Mouse (Mus musculus) embryonic facial prominence, embryonic 14.5 days (tissue): ENCODE measurements at regions not wholly inside any gene's neighbourhood (a gene's known extent, or its start where the extent isn't known, plus 50 kb on each side); places are given as distances from the start of the nearest gene placed in this dataset.

Source experiments
- ATAC-seq: fragments of 200-750 bp; cut with Nextera tagmentation; 2 replicates; pipeline ENCODE4 v1.8.0; 2017; ENCODE audit warnings: low read depth, moderate number of reproducible peaks, moderate TSS enrichment
- DNase-seq: peaks from one replicate; pipeline ENCODE4 v3.0.0-alpha.2; 2015; ENCODE audit warnings: low spot score
- H3K27ac ChIP-seq: fragments of 300-500 bp; sonication (generic); replicated peaks from 2 replicates; pipeline ENCODE4 v1.5.1; 2014; ENCODE audit warnings: low read depth, mild to moderate bottlenecking, low read length, moderate library complexity
- H3K27me3 ChIP-seq: fragments of 300-500 bp; sonication (generic); replicated peaks from 2 replicates; pipeline ENCODE4 v1.6.1; 2014; ENCODE audit warnings: low read length; ENCODE audit not compliant: control insufficient read depth, insufficient read depth
- H3K36me3 ChIP-seq: fragments of 300-500 bp; sonication (generic); 2 replicates; pipeline ENCODE4 v1.6.1; 2014; ENCODE audit warnings: low read length, mixed read lengths; ENCODE audit not compliant: control insufficient read depth, insufficient read depth
- H3K4me1 ChIP-seq: fragments of 300-500 bp; sonication (generic); 2 replicates; pipeline ENCODE4 v1.6.1; 2014; ENCODE audit warnings: antibody characterized with exemption, low read length; ENCODE audit not compliant: control insufficient read depth, insufficient read depth
- H3K4me2 ChIP-seq: fragments of 300-500 bp; sonication (generic); 2 replicates; pipeline ENCODE4 v1.6.1; 2014; ENCODE audit warnings: low read depth, mild to moderate bottlenecking, low read length, moderate library complexity, mixed read lengths
- H3K4me3 ChIP-seq: fragments of 300-500 bp; sonication (generic); 2 replicates; pipeline ENCODE4 v1.5.1; 2014; ENCODE audit warnings: low read depth, mild to moderate bottlenecking, low read length
- H3K9ac ChIP-seq: fragments of 300-500 bp; sonication (generic); 2 replicates; pipeline ENCODE4 v1.6.1; 2014; ENCODE audit warnings: low read depth, mild to moderate bottlenecking, low read length, moderate library complexity, mixed read lengths
- H3K9me3 ChIP-seq: fragments of 300-500 bp; sonication (generic); 2 replicates; pipeline ENCODE4 v1.6.1; 2016; ENCODE audit warnings: low read length; ENCODE audit not compliant: control insufficient read depth
- WGBS: fragments of 180-500 bp; shearing (Covaris S2); extraction: QIAGEN DNeasy Blood & Tissue Kit; methylation state at CpG from one replicate; pipeline ENCODE4 v1.1.7; 2014; 5-methylcytosine and 5-hydroxymethylcytosine counted together

- Histone ChIP-seq H3K4me2 (no peak overlapping the region), H3K4me1 (no peaks in the 10 kb centered on the region), H3K27ac (no peak overlapping the region), H3K36me3 (no peaks in the 10 kb centered on the region), H3K4me3 (no peak overlapping the region), H3K9ac (no peak overlapping the region), H3K27me3 (no peaks in the 10 kb centered on the region), H3K9me3 (no peaks in the 10 kb centered on the region)
- ATAC-seq (no peak), DNase-seq (no peak)
- WGBS: 84% methylated on average over 8 of the region's 8 CpGs
These were observed 81.1 kb upstream of the Lmo4 start for GRCm38 (mm10) chr3:144286100-144286499.

DNA sequence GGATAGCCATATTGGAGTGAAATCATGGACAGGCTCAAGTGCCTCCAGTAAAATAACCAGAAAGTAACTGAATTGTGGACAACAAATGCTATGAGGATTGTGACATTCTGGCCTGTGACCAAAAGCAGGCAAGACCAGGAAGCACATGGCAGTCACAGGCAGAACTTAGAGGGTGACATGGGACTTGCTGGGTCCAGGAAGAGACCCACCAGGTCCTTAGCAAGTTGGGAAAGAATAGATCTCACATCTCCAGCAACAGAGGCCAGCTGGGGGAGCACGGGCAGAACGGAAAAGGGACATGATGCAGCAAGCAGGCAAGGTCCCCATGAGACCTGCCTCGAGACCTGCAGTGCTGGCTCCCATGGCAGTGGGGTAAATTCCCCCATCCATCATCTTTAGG lies 79.3 kb upstream of the Lmo4 start:
- no peak overlapping the region for H3K9ac ChIP-seq
- ATAC-seq: no peak
- no peak overlapping the region for H3K4me2 ChIP-seq
- H3K36me3 ChIP-seq: no peaks in the 10 kb centered on the region
- H3K9me3 ChIP-seq: no peaks in the 10 kb centered on the region
- no peaks in the 10 kb centered on the region for H3K4me1 ChIP-seq
- H3K4me3 ChIP-seq: no peak overlapping the region
- 83% methylated on average over 3 of the region's 3 CpGs for WGBS
- DNase-seq: no peak
- no peak overlapping the region for H3K27ac ChIP-seq
- H3K27me3 ChIP-seq: no peaks in the 10 kb centered on the region

- WGBS: 75% methylated on average over 5 of the region's 5 CpGs
- H3K9me3 ChIP-seq: no peaks in the 10 kb centered on the region
- no peak overlapping the region for H3K4me3 ChIP-seq
- ATAC-seq (no peak), DNase-seq (no peak)
- H3K4me1 ChIP-seq: no peaks in the 10 kb centered on the region
- no peaks in the 10 kb centered on the region for H3K27me3 ChIP-seq
- no peak overlapping the region for H3K9ac ChIP-seq
- no peak overlapping the region for H3K27ac ChIP-seq
- H3K4me2 ChIP-seq: no peak overlapping the region
- no peaks in the 10 kb centered on the region for H3K36me3 ChIP-seq
These were observed 68.1 kb upstream of the Lmo4 start for GRCm38 (mm10) chr3:144273115-144273514.

DNA sequence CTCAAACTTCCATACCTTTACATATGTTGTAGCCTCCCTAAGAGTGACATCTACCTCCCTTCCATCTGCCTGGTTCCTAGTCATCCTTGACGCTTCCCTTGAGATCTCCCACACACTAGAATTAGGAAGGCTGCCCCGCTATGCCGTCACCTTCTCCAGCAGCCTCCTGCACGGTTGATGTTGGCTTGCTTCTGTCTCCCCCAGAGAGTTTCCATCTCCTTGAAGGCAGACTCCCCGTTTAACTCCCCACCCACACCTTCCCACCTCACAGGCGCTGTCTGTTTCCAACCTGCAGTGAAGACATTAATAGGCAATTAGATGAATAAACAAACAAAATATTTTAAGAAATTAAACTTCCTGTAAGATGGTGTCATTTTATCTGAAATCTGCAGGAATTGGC lies 65.2 kb upstream of the Lmo4 start:
- Histone ChIP-seq H3K27me3 (no peaks in the 10 kb centered on the region), H3K4me2 (no peak overlapping the region), H3K9ac (no peak overlapping the region), H3K9me3 (no peaks in the 10 kb centered on the region), H3K4me3 (no peak overlapping the region), H3K4me1 (no peaks in the 10 kb centered on the region), H3K36me3 (no peaks in the 10 kb centered on the region), H3K27ac (no peak overlapping the region)
- DNase-seq (no peak), ATAC-seq (no peak)
- WGBS: 85% methylated on average over 6 of the region's 6 CpGs

DNA sequence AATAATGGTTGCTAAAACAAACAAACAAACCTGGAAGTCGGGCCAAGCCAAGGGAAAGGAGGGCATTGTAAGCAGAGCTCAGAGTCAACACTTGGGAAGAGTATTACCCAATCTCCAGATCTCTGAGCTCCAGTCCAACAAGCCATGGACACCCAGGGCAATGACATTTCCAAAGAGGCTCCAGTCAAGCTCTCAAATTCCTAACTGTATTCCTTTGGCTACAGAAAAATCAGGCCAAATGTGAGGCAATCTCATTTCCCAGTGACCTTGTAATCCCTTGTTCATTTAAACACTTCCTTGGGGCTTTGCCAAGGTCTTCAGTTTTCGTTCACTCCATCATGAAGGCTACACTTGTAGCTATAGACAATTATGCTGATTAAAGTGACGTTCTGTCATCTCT lies 59.5 kb upstream of the Lmo4 start:
- H3K27ac ChIP-seq: no peak overlapping the region
- ATAC-seq: no peak
- H3K36me3 ChIP-seq: no peaks in the 10 kb centered on the region
- no peak overlapping the region for H3K9ac ChIP-seq
- no peak for DNase-seq
- no peak overlapping the region for H3K4me3 ChIP-seq
- H3K4me2 ChIP-seq: no peak overlapping the region
- no peaks in the 10 kb centered on the region for H3K27me3 ChIP-seq
- H3K4me1 ChIP-seq: no peaks in the 10 kb centered on the region
- WGBS: 43% methylated on average over 3 of the region's 3 CpGs
- no peaks in the 10 kb centered on the region for H3K9me3 ChIP-seq

GRCm38 (mm10) chr3:144260886-144261285 lies 55.9 kb upstream of the Lmo4 start:
- Histone ChIP-seq H3K9me3 (no peaks in the 10 kb centered on the region), H3K9ac (no peak overlapping the region), H3K4me1 (no peaks in the 10 kb centered on the region), H3K36me3 (no peaks in the 10 kb centered on the region), H3K27ac (no peak overlapping the region), H3K4me2 (no peak overlapping the region), H3K4me3 (no peak overlapping the region), H3K27me3 (no peaks in the 10 kb centered on the region)
- 45% methylated on average over 2 of the region's 2 CpGs for WGBS
- ATAC-seq (no peak), DNase-seq (peak; percentile 41)

DNA sequence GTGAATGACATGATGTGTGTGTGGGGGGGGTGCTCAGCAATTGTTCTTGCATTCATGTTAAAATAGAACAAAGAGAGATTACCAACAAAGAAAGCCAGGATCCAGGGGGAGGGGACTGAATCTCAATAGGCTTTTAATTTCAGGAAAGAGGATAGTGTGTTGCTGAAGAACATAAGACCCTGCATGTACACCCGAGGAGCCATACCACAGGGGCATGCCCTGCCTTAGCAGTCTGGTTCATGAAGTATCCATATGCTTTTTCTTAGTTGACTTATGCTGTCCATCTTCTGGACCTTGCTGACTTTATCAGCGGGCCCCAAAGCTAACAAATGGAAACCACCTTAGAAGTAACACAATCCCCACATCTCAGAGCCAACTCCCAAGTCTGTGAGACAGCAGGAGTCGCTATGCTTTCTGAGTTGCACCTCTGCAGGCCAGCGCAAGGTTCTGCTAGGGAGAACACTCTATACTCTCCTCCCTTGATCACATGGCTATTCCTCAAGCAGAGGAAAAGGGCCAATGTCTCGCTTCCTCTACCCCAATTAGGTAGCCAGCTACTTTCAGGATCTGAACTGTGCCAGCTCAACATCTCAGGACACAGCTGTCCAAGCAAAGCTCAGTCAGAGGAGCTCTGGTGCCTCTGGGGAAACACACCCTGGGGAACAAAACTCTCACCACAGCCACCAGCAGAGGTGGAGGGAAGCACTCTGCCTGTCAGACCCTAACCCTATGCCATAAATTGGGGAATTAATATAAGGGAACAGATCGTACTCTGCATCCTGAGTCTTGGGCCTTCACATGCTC lies 52.9 kb upstream of the Lmo4 start:
- ATAC-seq: no peak; the same call in 1 of the 2 replicates
- DNase-seq: no peak
- 61% methylated on average over 6 of the region's 6 CpGs for WGBS

GRCm38 (mm10) chr3:144257196-144257595 lies 52.2 kb upstream of the Lmo4 start:
- no peaks in the 10 kb centered on the region for H3K27me3 ChIP-seq
- H3K27ac ChIP-seq: no peak overlapping the region
- ATAC-seq (no peak), DNase-seq (no peak)
- 0 out of 2 replicates have a peak, but pooled peaks cover 4% of the 10 kb centered on the region for H3K4me1 ChIP-seq
- H3K9me3 ChIP-seq: no peaks in the 10 kb centered on the region
- no peak overlapping the region for H3K9ac ChIP-seq
- H3K4me3 ChIP-seq: no peak overlapping the region
- H3K36me3 ChIP-seq: no peaks in the 10 kb centered on the region
- WGBS: 64% methylated on average over 9 of the region's 9 CpGs
- H3K4me2 ChIP-seq: no peak overlapping the region

More for the DNA sequence above, 52.9 kb upstream of the Lmo4 start:
- H3K4me1 ChIP-seq: 0 out of 2 replicates have a peak, but pooled peaks cover 4% of the 10 kb centered on the region
- H3K9me3 ChIP-seq: no peaks in the 10 kb centered on the region
- H3K36me3 ChIP-seq: no peaks in the 10 kb centered on the region
- no peak overlapping the region for H3K4me2 ChIP-seq
- no peak overlapping the region for H3K9ac ChIP-seq
- H3K4me3 ChIP-seq: no peak overlapping the region
- H3K27me3 ChIP-seq: no peaks in the 10 kb centered on the region
- H3K27ac ChIP-seq: no peak overlapping the region
